Comparison of ENCODE assay signal across 7 mouse cellular contexts in genomic region chr17:31520895-31521294, GRCm38 (mm10). TPM values are rescaled to one million over a fixed set of nuclear protein-coding genes. Genes with fewer than 3 reads are reported as not detected.
DNase-seq lines count a peak whose midpoint lies in the region; ATAC-seq and TF ChIP-seq lines count a peak whose summit lies in the region.

No protein-coding gene starts in this region.

- no peaks in the 10 kb centered on the region for H3K4me1 ChIP-seq in ES-Bruce4 (ENCODE audit: control insufficient read depth, insufficient read depth, low read length)
- peaks cover 12% of the 10 kb centered on the region; the same call in 1 of the 2 replicates for H3K4me1 ChIP-seq in embryonic facial prominence, embryonic 12.5 days
- peaks cover 18% of the 10 kb centered on the region for H3K4me1 ChIP-seq in heart, postnatal 0 days (ENCODE audit: control insufficient read depth, insufficient read depth)
- peaks cover 9% of the 10 kb centered on the region for H3K4me1 ChIP-seq in midbrain, embryonic 11.5 days (ENCODE audit: control insufficient read depth, insufficient read depth, low read length)

- peak overlapping the region; percentile 81 for H3K4me3 ChIP-seq in ES-Bruce4 (ENCODE audit: low read depth, low read length)
- H3K4me3 ChIP-seq in embryonic facial prominence, embryonic 12.5 days = peak overlapping the region; percentile 86
- peak overlapping the region; percentile 80 for H3K4me3 ChIP-seq in heart, postnatal 0 days (ENCODE audit: low read depth, low read length)
- H3K4me3 ChIP-seq in midbrain, embryonic 11.5 days (ENCODE audit: low read depth, low read length) = peak overlapping the region; percentile 75

- peak; percentile 77 for DNase-seq in R1 (ENCODE audit: low read depth, low spot score)
- DNase-seq in heart, postnatal 0 days (ENCODE audit: low spot score) = peak; percentile 40
- peak; percentile 82 to 87 for DNase-seq in kidney, postnatal 36 days
- no peak for DNase-seq in midbrain, embryonic 11.5 days (ENCODE audit: low spot score, missing footprints)
- peak; percentile 67 for DNase-seq in yolk sac, embryonic 10.5 days (ENCODE audit: low spot score)

- no peak; the same call in 1 of the 2 replicates for ATAC-seq in embryonic facial prominence, embryonic 12.5 days (ENCODE audit: insufficient number of reproducible peaks, insufficient read depth, low FRiP score, low TSS enrichment)
- ATAC-seq in heart, postnatal 0 days (ENCODE audit: insufficient read depth, low read depth) = no peak
- ATAC-seq in midbrain, embryonic 11.5 days (ENCODE audit: low FRiP score) = no peak

- no peak for TF ChIP-seq EP300 in ES-Bruce4 (IDR thresholded peaks at IDR 0.05; ENCODE audit: insufficient read depth, low read depth, low read length)
- TF ChIP-seq EP300 in heart, postnatal 0 days (IDR thresholded peaks at IDR 0.05; ENCODE audit: low read depth) = 0 out of 2 replicates have a peak, but pooled peaks have one; percentile 8

- no peak for TF ChIP-seq POLR2A in ES-Bruce4 (IDR thresholded peaks at IDR 0.05; ENCODE audit: insufficient read depth, low read length)

- 16% methylated on average over 3 of the region's 3 CpGs for WGBS in embryonic facial prominence, embryonic 12.5 days
- WGBS in heart, postnatal 0 days = 16% methylated on average over 3 of the region's 3 CpGs
- 19% methylated on average over 3 of the region's 3 CpGs for WGBS in midbrain, embryonic 11.5 days

- TF ChIP-seq CTCF in ES-Bruce4 (IDR thresholded peaks at IDR 0.05; ENCODE audit: low read depth, low read length) = no peak
- no peak for TF ChIP-seq CTCF in heart, postnatal 0 days (IDR thresholded peaks at IDR 0.05; ENCODE audit: low read depth)

- H3K27me3 ChIP-seq in ES-Bruce4 (ENCODE audit: control insufficient read depth, insufficient read depth, low read length, poor library complexity, severe bottlenecking) = no peaks in the 10 kb centered on the region
- H3K27me3 ChIP-seq in embryonic facial prominence, embryonic 12.5 days = no peaks in the 10 kb centered on the region
- no peaks in the 10 kb centered on the region for H3K27me3 ChIP-seq in heart, postnatal 0 days (ENCODE audit: control insufficient read depth, insufficient read depth, low read length)
- no peaks in the 10 kb centered on the region for H3K27me3 ChIP-seq in midbrain, embryonic 11.5 days (ENCODE audit: control insufficient read depth, insufficient read depth, low read length)

- no peaks in the 10 kb centered on the region for H3K9me3 ChIP-seq in ES-Bruce4 (replicated peaks; ENCODE audit: control insufficient read depth, insufficient read depth, low read length, poor library complexity, severe bottlenecking)
- H3K9me3 ChIP-seq in embryonic facial prominence, embryonic 12.5 days = no peaks in the 10 kb centered on the region
- H3K9me3 ChIP-seq in heart, postnatal 0 days (replicated peaks; ENCODE audit: control insufficient read depth, low read length) = no peaks in the 10 kb centered on the region
- H3K9me3 ChIP-seq in midbrain, embryonic 11.5 days (ENCODE audit: control insufficient read depth, low read length) = no peaks in the 10 kb centered on the region

- peak overlapping the region; percentile 40; the same call in 1 of the 2 replicates for H3K9ac ChIP-seq in ES-Bruce4 (ENCODE audit: low read depth, poor library complexity, severe bottlenecking)
- H3K9ac ChIP-seq in embryonic facial prominence, embryonic 12.5 days = peak overlapping the region; percentile 68; the same call in 1 of the 2 replicates
- H3K9ac ChIP-seq in heart, postnatal 0 days (replicated peaks; ENCODE audit: low read depth, low read length) = peak overlapping the region; percentile 72
- H3K9ac ChIP-seq in midbrain, embryonic 11.5 days (ENCODE audit: low read length) = no peak overlapping the region

- H3K36me3 ChIP-seq in ES-Bruce4 (ENCODE audit: control insufficient read depth, insufficient read depth, low read length, poor library complexity, severe bottlenecking) = peaks cover 2% of the 10 kb centered on the region; the same call in 1 of the 2 replicates
- H3K36me3 ChIP-seq in embryonic facial prominence, embryonic 12.5 days = peaks cover 24% of the 10 kb centered on the region
- peaks cover 31% of the 10 kb centered on the region for H3K36me3 ChIP-seq in heart, postnatal 0 days (replicated peaks; ENCODE audit: control insufficient read depth, insufficient read depth, low read length)
- no peaks in the 10 kb centered on the region for H3K36me3 ChIP-seq in midbrain, embryonic 11.5 days (ENCODE audit: control insufficient read depth, insufficient read depth, low read length)

- H3K27ac ChIP-seq in ES-Bruce4 (ENCODE audit: insufficient read depth, low read length) = no peak overlapping the region
- H3K27ac ChIP-seq in embryonic facial prominence, embryonic 12.5 days = no peak overlapping the region
- peak overlapping the region; percentile 89 for H3K27ac ChIP-seq in heart, postnatal 0 days (ENCODE audit: low read depth)
- no peak overlapping the region for H3K27ac ChIP-seq in midbrain, embryonic 11.5 days (ENCODE audit: low read depth, low read length)

- peak overlapping the region; percentile 60 for H3K4me2 ChIP-seq in embryonic facial prominence, embryonic 12.5 days (replicated peaks)
- H3K4me2 ChIP-seq in heart, postnatal 0 days (ENCODE audit: low read depth, low read length) = peak overlapping the region; percentile 73
- peak overlapping the region; percentile 87 for H3K4me2 ChIP-seq in midbrain, embryonic 11.5 days

RNA-seq across cellular contexts. Expression of gene Ndufv3, which starts 1.0 kb away (rescaled TPM):
- 116 and 122 TPM in 2 replicates for polyA plus RNA-seq in ES-Bruce4 (2011; ENCODE audit: insufficient read depth, insufficient read length, low read depth, missing spikeins)
- polyA plus RNA-seq in embryonic facial prominence, embryonic 12.5 days (2016; fragmentation: Nextera tagmentation; extraction: Ambion mirVana) = 219 and 253 TPM in 2 replicates
- 592 and 689 TPM in 2 replicates for total RNA-seq in heart, postnatal 0 days (2014; rRNA removed; ENCODE audit: low replicate concordance)
- 1,214 and 1,242 TPM in 2 replicates for polyA plus RNA-seq in heart, postnatal 0 days (2015; fragmentation: Nextera tagmentation; extraction: Ambion mirVana)
- polyA plus RNA-seq in midbrain, embryonic 11.5 days (2014; fragmentation: Nextera tagmentation; extraction: Ambion mirVana) = 239 and 249 TPM in 2 replicates

RNA-seq across cellular contexts. Expression of gene Wdr4, which starts 1.1 kb away (rescaled TPM):
- 24.0 and 25.0 TPM in 2 replicates for polyA plus RNA-seq in ES-Bruce4 (2011; ENCODE audit: insufficient read depth, insufficient read length, low read depth, missing spikeins)
- 39.8 and 44.5 TPM in 2 replicates for polyA plus RNA-seq in embryonic facial prominence, embryonic 12.5 days (2016; fragmentation: Nextera tagmentation; extraction: Ambion mirVana)
- total RNA-seq in heart, postnatal 0 days (2014; rRNA removed; ENCODE audit: low replicate concordance) = 19.9 and 30.8 TPM in 2 replicates
- 10.4 and 11.0 TPM in 2 replicates for polyA plus RNA-seq in heart, postnatal 0 days (2015; fragmentation: Nextera tagmentation; extraction: Ambion mirVana)
- 35.4 and 39.4 TPM in 2 replicates for polyA plus RNA-seq in midbrain, embryonic 11.5 days (2014; fragmentation: Nextera tagmentation; extraction: Ambion mirVana)

RNA-seq across cellular contexts. Expression of gene Pknox1, which starts 43.6 kb away (rescaled TPM):
- polyA plus RNA-seq in ES-Bruce4 (2011; ENCODE audit: insufficient read depth, insufficient read length, low read depth, missing spikeins) = 42.7 and 52.9 TPM in 2 replicates
- polyA plus RNA-seq in embryonic facial prominence, embryonic 12.5 days (2016; fragmentation: Nextera tagmentation; extraction: Ambion mirVana) = 26.7 and 27.1 TPM in 2 replicates
- total RNA-seq in heart, postnatal 0 days (2014; rRNA removed; ENCODE audit: low replicate concordance) = 17.2 and 74.0 TPM in 2 replicates
- polyA plus RNA-seq in heart, postnatal 0 days (2015; fragmentation: Nextera tagmentation; extraction: Ambion mirVana) = 8.2 and 8.7 TPM in 2 replicates
- 22.4 and 22.7 TPM in 2 replicates for polyA plus RNA-seq in midbrain, embryonic 11.5 days (2014; fragmentation: Nextera tagmentation; extraction: Ambion mirVana)
